Mouse (Mus musculus) hindbrain, embryonic 12.5 days (tissue): Measurements from ENCODE around the gene Tcirg1. TPM values are rescaled to one million over a fixed set of nuclear protein-coding genes. Genes with fewer than 3 reads are reported as not detected.

Experiments used
- ATAC-seq: fragments of 200-750 bp; cut with Nextera tagmentation; 2 replicates; pipeline ENCODE4 v1.8.0; 2017; ENCODE audit warnings: moderate TSS enrichment; ENCODE audit not compliant: low FRiP score
- H3K27ac ChIP-seq: fragments of 300-500 bp; sonication (generic); 2 replicates; pipeline ENCODE4 v1.5.1; 2016; ENCODE audit warnings: mild to moderate bottlenecking
- H3K27me3 ChIP-seq: fragments of 300-500 bp; sonication (generic); 2 replicates; pipeline ENCODE4 v1.6.1; 2016; ENCODE audit warnings: mild to moderate bottlenecking
- H3K36me3 ChIP-seq: fragments of 300-500 bp; sonication (generic); 2 replicates; pipeline ENCODE4 v1.6.1; 2016; ENCODE audit warnings: mild to moderate bottlenecking
- H3K4me1 ChIP-seq: fragments of 300-500 bp; sonication (generic); 2 replicates; pipeline ENCODE4 v1.6.1; 2016
- H3K4me2 ChIP-seq: fragments of 300-500 bp; sonication (generic); replicated peaks from 2 replicates; pipeline ENCODE4 v1.6.1; 2016; ENCODE audit warnings: mild to moderate bottlenecking
- H3K4me3 ChIP-seq: fragments of 300-500 bp; sonication (generic); 2 replicates; pipeline ENCODE4 v1.5.1; 2016; ENCODE audit warnings: mild to moderate bottlenecking
- H3K9ac ChIP-seq: fragments of 300-500 bp; sonication (generic); 2 replicates; pipeline ENCODE4 v1.6.1; 2016; ENCODE audit warnings: mild to moderate bottlenecking, moderate library complexity
- H3K9me3 ChIP-seq: fragments of 300-500 bp; sonication (generic); replicated peaks from 2 replicates; pipeline ENCODE4 v1.6.1; 2016; ENCODE audit warnings: mild to moderate bottlenecking
- WGBS: fragments of 180-500 bp; shearing (Covaris S2); methylation state at CpG from one replicate; pipeline ENCODE4 v1.1.7; 2016; 5-methylcytosine and 5-hydroxymethylcytosine counted together
- polyA plus RNA-seq: library from polyadenylated mRNA; unstranded; fragments of >200 nt; fragmentation: Nextera tagmentation; extraction: Ambion mirVana; gene quantifications from 2 replicates; pipeline ENCODE4 v1.2.1, GENCODE M21; 2016

Tcirg1 gene
- polyA plus RNA-seq, 1 experiment from 2014 or later, result 24.9 TPM

- 0 out of 2 replicates have a peak, but pooled peaks cover 2% of the 10 kb centered on the region for H3K4me1 ChIP-seq
- no peak overlapping the region for H3K9ac ChIP-seq
- no peak overlapping the region for H3K27ac ChIP-seq
- no peaks in the 10 kb centered on the region for H3K9me3 ChIP-seq
- H3K36me3 ChIP-seq, result no peaks in the 10 kb centered on the region
- no peak overlapping the region for H3K4me3 ChIP-seq
- H3K4me2 ChIP-seq, result no peak overlapping the region
- WGBS, result 91% methylated on average over 7 of the region's 7 CpGs
- peaks cover 12% of the 10 kb centered on the region for H3K27me3 ChIP-seq
- ATAC-seq, result no peak
Measured at GRCm38 (mm10) chr19:3942315-3942714, 35.4 kb upstream of the Tcirg1 start.

- H3K4me3 ChIP-seq, result peak overlapping the region; percentile 37
- peaks cover 15% of the 10 kb centered on the region for H3K4me1 ChIP-seq
- no peaks in the 10 kb centered on the region for H3K9me3 ChIP-seq
- H3K36me3 ChIP-seq, result no peaks in the 10 kb centered on the region
- H3K27me3 ChIP-seq, result peaks cover 20% of the 10 kb centered on the region
- ATAC-seq, result no peak
- H3K4me2 ChIP-seq, result peak overlapping the region; percentile 79
- no peak overlapping the region for H3K27ac ChIP-seq
- peak overlapping the region; percentile 61 for H3K9ac ChIP-seq
- 10% methylated on average over 22 of the region's 22 CpGs for WGBS
Measured at GRCm38 (mm10) chr19:3935896-3936850, 29.2 kb upstream of the Tcirg1 start.

- peaks cover 15% of the 10 kb centered on the region for H3K4me1 ChIP-seq
- H3K4me2 ChIP-seq, result peak within 1 kb of the TSS; percentile 79
- no peak within 1 kb of the TSS for H3K27ac ChIP-seq
- ATAC-seq, result peak; percentile 71
- peak within 1 kb of the TSS; percentile 61 for H3K9ac ChIP-seq
- H3K9me3 ChIP-seq, result no peaks in the 10 kb centered on the region
- no peaks in the 10 kb centered on the region for H3K36me3 ChIP-seq
- peaks cover 20% of the 10 kb centered on the region for H3K27me3 ChIP-seq
- H3K4me3 ChIP-seq, result peak within 1 kb of the TSS; percentile 37
- WGBS, result 7% methylated on average over 37 of the region's 42 CpGs
Measured at GRCm38 (mm10) chr19:3935032-3935895, 28.3 kb upstream of the Tcirg1 start, which contains the start of gene Unc93b1. Unc93b1 (plus strand) TSS chr19:3935186.

- Histone ChIP-seq H3K36me3 (no peaks in the 10 kb centered on the region), H3K4me3 (no peak overlapping the region), H3K4me2 (no peak overlapping the region), H3K4me1 (peaks cover 27% of the 10 kb centered on the region), H3K27me3 (peaks cover 15% of the 10 kb centered on the region), H3K9me3 (no peaks in the 10 kb centered on the region), H3K27ac (no peak overlapping the region), H3K9ac (no peak overlapping the region)
- WGBS, result 92% methylated on average over 9 of the region's 9 CpGs
- no peak for ATAC-seq
Measured at GRCm38 (mm10) chr19:3931716-3932115, 24.8 kb upstream of the Tcirg1 start.

- Histone ChIP-seq H3K4me3 (no peak overlapping the region), H3K4me2 (no peak overlapping the region), H3K9ac (no peak overlapping the region), H3K36me3 (no peaks in the 10 kb centered on the region), H3K9me3 (no peaks in the 10 kb centered on the region), H3K27me3 (peaks cover 6% of the 10 kb centered on the region; the same call in 1 of the 2 replicates), H3K27ac (no peak overlapping the region), H3K4me1 (peaks cover 17% of the 10 kb centered on the region)
- WGBS, result 72% methylated on average over 21 of the region's 21 CpGs
- no peak for ATAC-seq
Measured at GRCm38 (mm10) chr19:3930262-3931057, 23.5 kb upstream of the Tcirg1 start.

GRCm38 (mm10) chr19:3929211-3929941, 22.4 kb upstream of the Tcirg1 start, which contains the start of gene Aldh3b1:
Aldh3b1 (minus strand) TSS chr19:3929808.
- peak within 1 kb of the TSS; percentile 61; the same call in 1 of the 2 replicates for H3K27ac ChIP-seq
- H3K36me3 ChIP-seq, result no peaks in the 10 kb centered on the region
- H3K4me1 ChIP-seq, result peaks cover 12% of the 10 kb centered on the region
- no peak within 1 kb of the TSS for H3K9ac ChIP-seq
- H3K27me3 ChIP-seq, result no peaks in the 10 kb centered on the region
- no peak within 1 kb of the TSS for H3K4me2 ChIP-seq
- no peak within 1 kb of the TSS for H3K4me3 ChIP-seq
- WGBS, result 58% methylated on average over 12 of the region's 12 CpGs
- H3K9me3 ChIP-seq, result no peaks in the 10 kb centered on the region
- ATAC-seq, result peak; percentile 43; the same call in 1 of the 2 replicates

GRCm38 (mm10) chr19:3928779-3929178, 21.8 kb upstream of the Tcirg1 start:
- H3K4me1 ChIP-seq, result peaks cover 12% of the 10 kb centered on the region
- WGBS, result 73% methylated on average over 4 of the region's 4 CpGs
- no peak overlapping the region for H3K4me3 ChIP-seq
- ATAC-seq, result no peak
- H3K4me2 ChIP-seq, result no peak overlapping the region
- no peak overlapping the region for H3K27ac ChIP-seq
- H3K9me3 ChIP-seq, result no peaks in the 10 kb centered on the region
- no peaks in the 10 kb centered on the region for H3K27me3 ChIP-seq
- no peaks in the 10 kb centered on the region for H3K36me3 ChIP-seq
- no peak overlapping the region for H3K9ac ChIP-seq

- H3K4me2 ChIP-seq, result no peak overlapping the region
- H3K36me3 ChIP-seq, result no peaks in the 10 kb centered on the region
- no peak overlapping the region for H3K9ac ChIP-seq
- no peak overlapping the region for H3K4me3 ChIP-seq
- H3K4me1 ChIP-seq, result peaks cover 15% of the 10 kb centered on the region
- no peak overlapping the region for H3K27ac ChIP-seq
- H3K9me3 ChIP-seq, result no peaks in the 10 kb centered on the region
- 86% methylated on average over 4 of the region's 4 CpGs for WGBS
- H3K27me3 ChIP-seq, result no peaks in the 10 kb centered on the region
- ATAC-seq, result no peak
Measured at GRCm38 (mm10) chr19:3927989-3928388, 21.1 kb upstream of the Tcirg1 start.

- Histone ChIP-seq H3K4me1 (peaks cover 15% of the 10 kb centered on the region), H3K4me2 (no peak overlapping the region), H3K27ac (no peak overlapping the region), H3K9me3 (no peaks in the 10 kb centered on the region), H3K4me3 (no peak overlapping the region), H3K9ac (no peak overlapping the region), H3K36me3 (no peaks in the 10 kb centered on the region), H3K27me3 (no peaks in the 10 kb centered on the region)
- ATAC-seq, result no peak
- 62% methylated on average over 6 of the region's 6 CpGs for WGBS
Measured at GRCm38 (mm10) chr19:3926685-3927084, 19.8 kb upstream of the Tcirg1 start.

GRCm38 (mm10) chr19:3926279-3926678, 19.3 kb upstream of the Tcirg1 start:
- WGBS, result 76% methylated on average over 3 of the region's 3 CpGs
- no peaks in the 10 kb centered on the region for H3K9me3 ChIP-seq
- H3K4me2 ChIP-seq, result no peak overlapping the region
- peaks cover 15% of the 10 kb centered on the region for H3K4me1 ChIP-seq
- no peak overlapping the region for H3K4me3 ChIP-seq
- H3K27me3 ChIP-seq, result no peaks in the 10 kb centered on the region
- H3K9ac ChIP-seq, result no peak overlapping the region
- no peak overlapping the region for H3K27ac ChIP-seq
- no peak for ATAC-seq
- no peaks in the 10 kb centered on the region for H3K36me3 ChIP-seq

- no peaks in the 10 kb centered on the region for H3K9me3 ChIP-seq
- peaks cover 15% of the 10 kb centered on the region for H3K4me1 ChIP-seq
- no peak overlapping the region for H3K27ac ChIP-seq
- H3K4me2 ChIP-seq, result no peak overlapping the region
- no peaks in the 10 kb centered on the region for H3K36me3 ChIP-seq
- H3K9ac ChIP-seq, result no peak overlapping the region
- ATAC-seq, result no peak
- H3K4me3 ChIP-seq, result no peak overlapping the region
- WGBS, result 81% methylated on average over 6 of the region's 6 CpGs
- no peaks in the 10 kb centered on the region for H3K27me3 ChIP-seq
Measured at GRCm38 (mm10) chr19:3925859-3926258, 18.9 kb upstream of the Tcirg1 start.
